Mouse (Mus musculus): ENCODE data around the gene Sept7. TPM values are rescaled to one million over a fixed set of nuclear protein-coding genes. Genes with fewer than 3 reads are reported as not detected.

The Sept7 gene
- 67.0 and 75.2 TPM in 2 replicates for total RNA-seq (2012; rRNA removed)
- 100 to 1,000 TPM in 1 of 2 experiments, 10 to 100 TPM in 1; 66.7 to 254 TPM for polyA plus RNA-seq (2012; ENCODE audit: insufficient read depth in 1 of 2, insufficient read length in 2 of 2, low read depth in 1 of 2, low replicate concordance in 2 of 2, missing spikeins in 1 of 2)

- Histone ChIP-seq H3K9ac (ENCODE audit: control insufficient read depth, low read depth, low read length, poor library complexity, severe bottlenecking) (peak within 1 kb of the TSS; percentile 97), H3K79me2 (ENCODE audit: control insufficient read depth, insufficient read depth, low read length, poor library complexity) (peaks cover 35% of the 10 kb centered on the region), H3K9me3 (replicated peaks; ENCODE audit: insufficient read depth, low read length) (no peaks in the 10 kb centered on the region), H3K4me1 (ENCODE audit: control insufficient read depth in 1 of 2, insufficient read depth in 2 of 2, low read length in 2 of 2) (peaks cover 0 to 11% of the 10 kb centered on the region in 2 experiments; a peak in 3 of 4 replicates), H3K4me3 (ENCODE audit: control insufficient read depth in 1 of 2, insufficient read depth in 1 of 2, low read depth in 2 of 2, low read length in 2 of 2) (peak within 1 kb of the TSS; percentile 74 to 95), H3K27me3 (ENCODE audit: control insufficient read depth in 1 of 2, insufficient read depth in 2 of 2, low read length in 2 of 2) (no peaks in the 10 kb centered on the region), H3K27ac (ENCODE audit: control insufficient read depth, low read depth, low read length) (peak within 1 kb of the TSS; percentile 96), H3K36me3 (ENCODE audit: control insufficient read depth in 1 of 2, insufficient read depth in 2 of 2, low read length in 2 of 2) (peaks cover 0 to 32% of the 10 kb centered on the region in 2 experiments; a peak in 2 of 4 replicates)
- DNase-seq (ENCODE audit: low read depth, low spot score) = peak; percentile 98
- TF ChIP-seq ETS1 (IDR thresholded peaks at IDR 0.05; ENCODE audit: low read depth, low read length) (no peak), UBTF (IDR thresholded peaks at IDR 0.05; ENCODE audit: borderline replicate concordance, insufficient read depth, low read depth, low read length) (no peak), HCFC1 (IDR thresholded peaks at IDR 0.05; ENCODE audit: low read depth, low read length) (peak; percentile 81), CHD1 (IDR thresholded peaks at IDR 0.05; ENCODE audit: low read depth, low read length) (no peak), POLR2AphosphoS2 (IDR thresholded peaks at IDR 0.05; ENCODE audit: low read length) (no peak), BHLHE40 (IDR thresholded peaks at IDR 0.05; ENCODE audit: borderline replicate concordance, low read depth, low read length) (no peak), GATA1 (IDR thresholded peaks at IDR 0.05; ENCODE audit: low read depth, low read length) (no peak), SIN3A (IDR thresholded peaks at IDR 0.05; ENCODE audit: low read length) (no peak), NELFE (IDR thresholded peaks at IDR 0.05; ENCODE audit: low read depth, low read length) (peak; percentile 37; the same call in 1 of the 2 replicates), POLR2A (IDR thresholded peaks at IDR 0.05; ENCODE audit: control insufficient read depth in 1 of 2, insufficient read depth in 1 of 2, low read depth in 1 of 2, low read length in 2 of 2, poor library complexity in 1 of 2) (peak; percentile 48 to 65; a peak in 3 of 4 replicates), USF2 (IDR thresholded peaks at IDR 0.05; ENCODE audit: borderline replicate concordance in 1 of 2, insufficient read depth in 1 of 2, low read depth in 1 of 2, low read length in 2 of 2) (no peak), MYC (IDR thresholded peaks at IDR 0.05; ENCODE audit: low read depth, low read length) (no peak), TBP (IDR thresholded peaks at IDR 0.05; ENCODE audit: low read depth, low read length) (0 out of 2 replicates have a peak, but pooled peaks have one; percentile 20), ZMIZ1 (IDR thresholded peaks at IDR 0.05; ENCODE audit: low read depth, low read length) (no peak), MXI1 (IDR thresholded peaks at IDR 0.05; ENCODE audit: low read depth, low read length) (no peak), EP300 (IDR thresholded peaks at IDR 0.05; ENCODE audit: low read depth in 1 of 2, low read length in 2 of 2) (no peak), E2F4 (IDR thresholded peaks at IDR 0.05; ENCODE audit: borderline replicate concordance, low read depth, low read length) (no peak), MAFK (IDR thresholded peaks at IDR 0.05; ENCODE audit: borderline replicate concordance, low read depth, low read length) (no peak), ZC3H11A (IDR thresholded peaks at IDR 0.05; ENCODE audit: low read depth, low read length) (no peak), MAX (IDR thresholded peaks at IDR 0.05; ENCODE audit: low read length) (no peak), TCF12 (IDR thresholded peaks at IDR 0.05; ENCODE audit: low read depth, low read length) (no peak), POLR2AphosphoS5 (IDR thresholded peaks at IDR 0.05; ENCODE audit: borderline replicate concordance, low read depth, low read length) (no peak), SMC3 (IDR thresholded peaks at IDR 0.05; ENCODE audit: low read depth, low read length) (no peak), NRF1 (IDR thresholded peaks at IDR 0.05; ENCODE audit: insufficient read depth, low read depth, low read length, poor library complexity, severe bottlenecking) (no peak), RAD21 (IDR thresholded peaks at IDR 0.05; ENCODE audit: low read depth, low read length) (no peak), CTCF (IDR thresholded peaks at IDR 0.05 in 2 of 3, conservative IDR thresholded peaks at IDR 0.05 in 1 of 3; ENCODE audit: control insufficient read depth in 1 of 3, insufficient read depth in 1 of 3, low read depth in 2 of 3, low read length in 3 of 3, poor library complexity in 1 of 3, severe bottlenecking in 1 of 3) (no peak), ELF1 (IDR thresholded peaks at IDR 0.05; ENCODE audit: low read depth, low read length) (peak; percentile 81), TAL1 (IDR thresholded peaks at IDR 0.05; ENCODE audit: low read length) (no peak), ZNF384 (IDR thresholded peaks at IDR 0.05; ENCODE audit: low read depth, low read length) (no peak), MAZ (IDR thresholded peaks at IDR 0.05; ENCODE audit: low read depth, low read length) (no peak; the same call in 1 of the 2 replicates), CHD2 (IDR thresholded peaks at IDR 0.05; ENCODE audit: low read length) (peak; percentile 96), ZKSCAN1 (IDR thresholded peaks at IDR 0.05; ENCODE audit: low read depth, low read length) (no peak), MEF2A (IDR thresholded peaks at IDR 0.05; ENCODE audit: extremely low read depth, insufficient replicate concordance, low read depth, low read length, poor library complexity, severe bottlenecking) (no peak), MYB (IDR thresholded peaks at IDR 0.05; ENCODE audit: low read depth, low read length) (no peak), GABPA (IDR thresholded peaks at IDR 0.05; ENCODE audit: low read depth, low read length) (no peak), USF1 (IDR thresholded peaks at IDR 0.05; ENCODE audit: low read depth, low read length) (no peak), KAT2A (conservative IDR thresholded peaks at IDR 0.05; ENCODE audit: low read depth, low read length) (no peak)
These were observed at the start of gene Sept7 for GRCm38 (mm10) chr9:25252283-25252726. Gene Sept7 (plus strand): TSS chr9:25252439.

All from MEL (cell line).